Mouse (Mus musculus): ENCODE results near the gene Ccdc185. TPM values are rescaled to one million over a fixed set of nuclear protein-coding genes. Genes with fewer than 3 reads are reported as not detected.
A peak's percentile ranks its signal among the peaks of the same experiment; 100 is the strongest.

The Ccdc185 gene
- polyA plus RNA-seq, 1 experiment, result 0.09 TPM

DNA sequence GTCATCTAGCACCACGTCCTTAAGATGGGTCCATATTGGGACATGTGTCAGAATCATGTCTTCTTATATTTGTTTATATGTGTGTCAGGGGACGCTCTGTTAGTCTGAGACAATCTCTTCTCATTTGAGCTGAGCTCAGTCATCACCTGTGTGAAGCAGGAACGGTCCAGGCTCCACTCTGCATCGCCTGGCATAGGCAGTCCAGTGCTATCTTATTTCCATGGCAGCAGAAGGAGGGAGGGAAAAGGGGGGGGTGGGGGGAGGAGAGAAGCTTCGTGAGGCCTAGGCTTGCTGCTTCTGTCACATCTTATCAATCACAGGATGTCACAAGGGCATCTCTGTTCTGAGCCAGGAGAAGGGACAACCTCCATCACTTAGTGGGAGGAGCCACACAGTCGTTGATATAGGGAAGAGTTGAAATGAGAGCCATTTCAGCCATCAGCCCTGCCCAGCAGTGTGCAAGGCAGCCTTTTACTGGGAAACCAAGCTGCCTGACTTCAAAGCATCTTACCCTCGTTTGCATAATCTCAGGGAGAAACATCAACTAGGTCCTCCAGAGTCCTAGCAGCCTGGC lies 37.5 kb downstream of the Ccdc185 start:
- no peaks in the 10 kb centered on the region for H3K4me1 ChIP-seq (ENCODE audit: control insufficient read depth, insufficient read depth, low read length)
- no peak for TF ChIP-seq CTCF (conservative IDR thresholded peaks at IDR 0.05; ENCODE audit: insufficient read depth, insufficient read length, low read depth, low read length)
- TF ChIP-seq POLR2A (IDR thresholded peaks at IDR 0.05; ENCODE audit: low read depth, low read length), result no peak
- no peak overlapping the region for H3K4me3 ChIP-seq (ENCODE audit: insufficient read depth, low read depth, low read length)
- DNase-seq, result no peak
- WGBS, result 53% methylated on average over 7 of the region's 7 CpGs
- no peaks in the 10 kb centered on the region for H3K27me3 ChIP-seq (replicated peaks; ENCODE audit: control insufficient read depth, insufficient read depth, low read length)
- no peaks in the 10 kb centered on the region for H3K36me3 ChIP-seq (ENCODE audit: control insufficient read depth, insufficient read depth, low read length)
- H3K27ac ChIP-seq (ENCODE audit: insufficient read depth, low read depth, low read length), result no peak overlapping the region

DNA sequence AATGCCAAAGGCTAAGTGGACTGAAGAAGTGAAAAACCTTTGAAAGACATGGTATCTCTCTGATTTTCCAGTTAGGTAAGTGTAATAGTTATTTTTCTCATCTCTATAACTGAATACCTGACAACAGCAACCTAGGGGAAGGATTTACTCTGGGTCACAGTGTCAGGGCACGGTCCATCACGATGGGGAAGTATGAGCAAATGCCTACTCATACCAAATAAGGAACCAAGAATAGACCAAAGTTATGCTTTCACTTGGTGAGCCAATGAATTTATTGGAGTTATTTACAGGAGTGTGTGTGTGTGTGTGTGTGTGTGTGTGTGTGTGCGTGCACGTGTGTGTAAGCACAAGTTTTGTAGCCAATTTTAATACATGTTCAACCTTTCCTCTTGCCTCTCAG lies 41.5 kb downstream of the Ccdc185 start:
- 91% methylated on average over 4 of the region's 4 CpGs for WGBS
- Histone ChIP-seq H3K27ac (ENCODE audit: insufficient read depth, low read depth, low read length) (no peak overlapping the region), H3K36me3 (ENCODE audit: control insufficient read depth, insufficient read depth, low read length) (no peaks in the 10 kb centered on the region), H3K4me3 (ENCODE audit: insufficient read depth, low read depth, low read length) (no peak overlapping the region), H3K4me1 (ENCODE audit: control insufficient read depth, insufficient read depth, low read length) (no peaks in the 10 kb centered on the region; the same call in 1 of the 2 replicates), H3K27me3 (replicated peaks; ENCODE audit: control insufficient read depth, insufficient read depth, low read length) (no peaks in the 10 kb centered on the region)
- TF ChIP-seq CTCF (conservative IDR thresholded peaks at IDR 0.05; ENCODE audit: insufficient read depth, insufficient read length, low read depth, low read length) (no peak), POLR2A (IDR thresholded peaks at IDR 0.05; ENCODE audit: low read depth, low read length) (no peak)
- DNase-seq, result no peak

DNA sequence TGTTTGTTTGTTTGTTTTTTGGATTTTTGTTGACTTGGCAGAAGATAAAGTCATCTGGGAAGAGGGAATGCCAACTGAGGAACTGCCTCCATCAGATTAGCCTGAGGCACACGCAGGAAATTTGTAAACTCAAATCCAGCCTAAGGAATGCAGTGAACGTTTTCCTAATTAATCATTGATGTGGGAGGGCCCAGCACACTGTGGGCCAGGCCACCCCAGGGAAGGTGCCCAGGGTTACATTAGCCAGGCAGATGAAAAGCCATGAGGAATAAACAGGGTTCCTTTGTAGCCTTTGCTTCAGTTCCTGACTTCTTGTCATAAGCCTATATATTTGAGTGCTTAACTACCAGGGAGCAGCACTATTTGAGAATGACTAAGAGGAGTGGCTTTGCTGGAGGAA lies 44.1 kb downstream of the Ccdc185 start:
- WGBS, result 19% methylated on average over 2 of the region's 2 CpGs
- TF ChIP-seq POLR2A (IDR thresholded peaks at IDR 0.05; ENCODE audit: low read depth, low read length), result no peak
- no peak for TF ChIP-seq CTCF (conservative IDR thresholded peaks at IDR 0.05; ENCODE audit: insufficient read depth, insufficient read length, low read depth, low read length)
- Histone ChIP-seq H3K36me3 (ENCODE audit: control insufficient read depth, insufficient read depth, low read length) (no peaks in the 10 kb centered on the region), H3K4me3 (ENCODE audit: insufficient read depth, low read depth, low read length) (no peak overlapping the region), H3K27ac (ENCODE audit: insufficient read depth, low read depth, low read length) (no peak overlapping the region), H3K4me1 (ENCODE audit: control insufficient read depth, insufficient read depth, low read length) (no peaks in the 10 kb centered on the region; the same call in 1 of the 2 replicates), H3K27me3 (replicated peaks; ENCODE audit: control insufficient read depth, insufficient read depth, low read length) (no peaks in the 10 kb centered on the region)
- DNase-seq, result peak; percentile 31

DNA sequence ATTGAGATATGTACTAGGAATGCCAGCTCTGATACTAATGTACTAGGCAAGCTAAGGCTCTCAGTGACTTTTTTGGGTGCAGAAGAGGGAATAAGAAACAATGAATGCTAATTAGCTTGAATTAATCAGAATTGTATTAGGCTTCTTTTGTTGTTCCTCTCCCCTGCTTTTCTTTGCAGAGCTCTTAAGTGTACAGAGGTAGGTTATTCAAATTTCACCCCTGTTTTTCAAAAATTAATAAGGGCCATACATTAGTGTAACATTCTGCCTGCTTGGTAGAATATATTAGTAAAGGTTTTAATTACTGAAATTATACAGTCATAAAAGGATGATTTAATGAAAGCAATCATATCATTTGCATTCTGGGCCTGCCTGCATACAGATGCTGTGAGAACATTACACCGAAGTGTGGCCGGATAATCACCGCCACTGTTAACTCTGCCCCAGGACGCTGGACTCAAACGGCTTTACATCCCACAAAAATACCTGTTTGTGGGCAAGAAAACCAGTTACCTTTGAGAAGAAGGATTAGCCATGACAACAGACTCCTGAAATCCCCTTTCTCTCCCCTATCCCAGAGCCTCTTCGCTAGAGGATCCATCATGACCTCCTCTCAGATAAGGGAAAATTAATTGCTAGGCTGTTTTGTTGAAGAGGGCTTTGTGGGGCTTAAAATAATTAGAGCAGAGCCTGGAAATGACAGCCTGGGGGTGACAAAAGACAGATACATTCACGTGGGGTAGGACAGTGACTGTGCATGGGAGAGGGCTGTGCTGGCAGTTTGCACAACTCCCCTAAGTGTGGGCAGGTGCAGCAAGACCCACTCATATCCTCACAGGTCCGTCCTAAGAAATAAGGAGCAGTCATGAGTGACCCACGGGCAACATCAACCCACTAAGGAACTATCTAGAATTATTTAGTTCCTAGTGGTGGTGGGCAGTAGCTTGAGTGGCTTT lies 49.3 kb downstream of the Ccdc185 start:
- no peak for TF ChIP-seq POLR2A (IDR thresholded peaks at IDR 0.05; ENCODE audit: low read depth, low read length)
- no peak for TF ChIP-seq CTCF (conservative IDR thresholded peaks at IDR 0.05; ENCODE audit: insufficient read depth, insufficient read length, low read depth, low read length)
- Histone ChIP-seq H3K27ac (ENCODE audit: insufficient read depth, low read depth, low read length) (no peak overlapping the region), H3K4me1 (ENCODE audit: control insufficient read depth, insufficient read depth, low read length) (no peaks in the 10 kb centered on the region), H3K27me3 (replicated peaks; ENCODE audit: control insufficient read depth, insufficient read depth, low read length) (no peaks in the 10 kb centered on the region), H3K36me3 (ENCODE audit: control insufficient read depth, insufficient read depth, low read length) (no peaks in the 10 kb centered on the region), H3K4me3 (ENCODE audit: insufficient read depth, low read depth, low read length) (no peak overlapping the region)
- WGBS, result 80% methylated on average over 9 of the region's 9 CpGs
- no peak for DNase-seq

Other genes with a start within 250 kb of the Ccdc185 start
- 31.7 and 33.0 TPM in 2 replicates for gene Capn2, start 231.6 kb downstream of the Ccdc185 start, polyA plus RNA-seq (2012; rRNA removed)
- 0.03 TPM in 1 of 2 replicates, not detected in the other for gene Capn8, start 184.2 kb downstream of the Ccdc185 start, polyA plus RNA-seq (2012; rRNA removed)
- gene Susd4, start 14.7 kb upstream of the Ccdc185 start, polyA plus RNA-seq (2012; rRNA removed), result 6.7 and 7.5 TPM in 2 replicates
- 0.42 and 0.66 TPM in 2 replicates for gene Tlr5, start 205.6 kb upstream of the Ccdc185 start, polyA plus RNA-seq (2012; rRNA removed)

Data from kidney, adult 2 months (tissue).